Mouse (Mus musculus) splenic B cell, adult 2 months (primary cell): Measurements from ENCODE around the gene Fignl1.

Source experiments
- DNase-seq: peaks from one replicate; pipeline ENCODE4 v3.0.0-alpha.2; 2011; ENCODE audit warnings: low read depth, low spot score
- H3K27me3 ChIP-seq: 2 replicates; pipeline ENCODE4 v1.6.1; 2012; ENCODE audit warnings: mild to moderate bottlenecking, low read length, moderate library complexity, mixed read lengths; ENCODE audit not compliant: control insufficient read depth, poor library complexity, insufficient read depth, severe bottlenecking
- H3K36me3 ChIP-seq: 2 replicates; pipeline ENCODE4 v1.6.1; 2012; ENCODE audit warnings: mild to moderate bottlenecking, low read length, moderate library complexity, mixed read lengths; ENCODE audit not compliant: control insufficient read depth, poor library complexity, insufficient read depth, severe bottlenecking

Gene Fignl1

GRCm38 (mm10) chr11:11774384-11774783 is 34.4 kb downstream of the Fignl1 start:
- H3K27me3 ChIP-seq = no peaks in the 10 kb centered on the region
- DNase-seq = no peak
- peaks cover 4% of the 10 kb centered on the region; the same call in 1 of the 2 replicates for H3K36me3 ChIP-seq

DNA sequence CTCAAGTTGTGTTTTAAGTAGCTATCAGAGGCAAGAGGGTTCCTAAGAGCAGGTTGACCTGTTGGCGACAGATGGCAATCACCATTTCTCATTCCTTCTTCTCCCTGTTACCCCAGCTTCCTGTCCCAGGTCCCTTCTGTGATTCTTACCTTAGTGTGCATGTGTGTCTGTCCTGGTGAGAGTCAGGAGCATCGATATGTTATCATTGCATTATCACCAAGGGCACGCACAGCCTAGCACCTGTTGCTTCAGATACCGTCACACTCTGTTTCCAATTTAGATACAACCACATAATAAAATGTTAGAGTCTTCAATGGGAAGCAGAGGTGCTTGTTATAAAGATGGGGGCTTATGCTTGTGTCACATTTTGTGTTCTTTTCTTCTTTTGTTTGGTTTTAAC is 36.6 kb downstream of the Fignl1 start:
- H3K27me3 ChIP-seq = no peaks in the 10 kb centered on the region
- DNase-seq = no peak
- peaks cover 11% of the 10 kb centered on the region for H3K36me3 ChIP-seq

- DNase-seq = no peak
- H3K27me3 ChIP-seq = no peaks in the 10 kb centered on the region
- H3K36me3 ChIP-seq = peaks cover 12% of the 10 kb centered on the region
These were observed 38.1 kb downstream of the Fignl1 start for GRCm38 (mm10) chr11:11770691-11771090.

DNA sequence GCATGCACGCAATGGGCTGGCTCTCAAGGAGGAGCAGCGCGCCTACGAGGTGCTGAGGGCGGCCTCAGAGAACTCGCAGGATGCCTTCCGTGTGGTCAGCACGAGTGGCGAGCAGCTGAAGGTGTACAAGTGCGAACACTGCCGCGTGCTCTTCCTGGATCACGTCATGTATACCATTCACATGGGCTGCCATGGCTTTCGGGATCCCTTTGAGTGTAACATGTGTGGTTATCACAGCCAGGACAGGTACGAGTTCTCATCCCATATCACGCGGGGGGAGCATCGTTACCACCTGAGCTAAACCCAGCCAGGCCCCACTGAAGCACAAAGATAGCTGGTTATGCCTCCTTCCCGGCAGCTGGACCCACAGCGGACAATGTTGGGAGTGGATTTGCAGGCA is 39.5 kb downstream of the Fignl1 start:
- Histone ChIP-seq H3K27me3 (no peaks in the 10 kb centered on the region), H3K36me3 (peaks cover 12% of the 10 kb centered on the region)
- DNase-seq = no peak

- H3K36me3 ChIP-seq = peaks cover 14% of the 10 kb centered on the region
- DNase-seq = peak; percentile 67
- H3K27me3 ChIP-seq = no peaks in the 10 kb centered on the region
These were observed 40.7 kb downstream of the Fignl1 start for GRCm38 (mm10) chr11:11768057-11768456.

GRCm38 (mm10) chr11:11766736-11767135 is 42.0 kb downstream of the Fignl1 start:
- Histone ChIP-seq H3K27me3 (no peaks in the 10 kb centered on the region), H3K36me3 (peaks cover 16% of the 10 kb centered on the region)
- no peak for DNase-seq

- Histone ChIP-seq H3K36me3 (peaks cover 18% of the 10 kb centered on the region), H3K27me3 (no peaks in the 10 kb centered on the region)
- peak; percentile 86 for DNase-seq
These were observed 42.7 kb downstream of the Fignl1 start for GRCm38 (mm10) chr11:11766105-11766504.

DNA sequence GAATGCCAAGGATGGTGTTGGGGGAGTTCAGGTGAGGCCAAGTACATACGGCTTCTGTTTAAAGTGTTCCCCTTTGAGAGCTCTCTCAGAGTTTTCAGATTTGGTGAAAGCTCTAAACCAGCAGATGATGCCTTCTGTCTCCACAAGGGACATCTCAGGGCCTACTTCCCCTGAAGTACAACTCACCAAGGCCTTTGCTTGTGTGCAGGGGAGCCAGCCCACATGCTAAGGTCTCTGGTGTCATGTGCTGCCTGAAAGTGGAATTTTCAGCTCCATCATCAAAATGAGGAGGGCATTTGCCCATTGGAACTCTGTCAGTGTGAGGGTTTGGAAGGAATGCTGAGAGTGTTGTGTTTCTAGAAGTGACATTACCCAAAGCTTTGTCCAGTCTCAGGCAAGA is 43.3 kb downstream of the Fignl1 start:
- Histone ChIP-seq H3K27me3 (no peaks in the 10 kb centered on the region), H3K36me3 (peaks cover 18% of the 10 kb centered on the region)
- peak; percentile 55 for DNase-seq

DNA sequence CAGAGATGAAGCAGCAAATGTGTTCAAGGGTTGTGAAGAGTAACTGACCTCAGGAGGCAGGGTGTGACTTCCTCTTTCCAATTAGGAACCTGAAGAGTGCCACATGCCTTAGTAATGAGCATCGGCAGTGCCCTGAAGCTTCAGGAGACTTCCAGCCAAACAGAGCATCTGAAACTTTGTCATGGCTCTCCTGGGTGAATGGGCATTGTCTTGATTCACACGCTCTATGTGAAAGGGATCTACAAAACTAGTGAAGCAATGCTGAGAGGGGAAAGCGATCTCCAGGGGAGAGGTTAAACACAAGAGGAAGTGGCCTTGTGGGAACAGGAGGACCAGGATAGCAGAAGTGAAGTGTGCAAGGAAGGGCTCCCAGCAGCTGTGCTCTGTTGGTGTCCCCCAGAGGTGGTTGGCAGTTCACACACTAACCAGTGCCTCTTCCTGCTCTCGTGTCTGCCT is 45.5 kb downstream of the Fignl1 start:
- DNase-seq = peak; percentile 61
- Histone ChIP-seq H3K36me3 (peaks cover 8% of the 10 kb centered on the region), H3K27me3 (no peaks in the 10 kb centered on the region)

DNA sequence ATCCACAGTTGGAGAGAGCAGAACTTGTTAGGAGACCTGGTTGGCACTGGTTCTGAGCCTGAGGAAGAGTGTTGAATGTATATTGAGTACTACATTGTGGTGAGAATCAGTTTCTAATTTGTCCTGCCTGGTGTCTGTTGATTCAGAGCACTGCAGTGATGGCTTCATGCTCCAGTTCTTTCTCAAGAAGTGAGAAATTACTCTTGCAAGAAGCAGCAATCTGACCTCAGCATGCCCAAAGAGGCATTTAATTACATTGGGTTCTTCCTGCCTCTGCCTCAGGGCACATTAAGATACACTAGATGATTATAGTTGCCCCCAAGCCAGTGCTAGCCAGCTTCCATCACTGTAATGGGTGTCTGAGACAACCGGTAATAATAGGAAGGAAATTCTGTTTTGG is 49.9 kb downstream of the Fignl1 start:
- H3K36me3 ChIP-seq = peaks cover 30% of the 10 kb centered on the region
- peak; percentile 70 for DNase-seq
- no peaks in the 10 kb centered on the region for H3K27me3 ChIP-seq

DNA sequence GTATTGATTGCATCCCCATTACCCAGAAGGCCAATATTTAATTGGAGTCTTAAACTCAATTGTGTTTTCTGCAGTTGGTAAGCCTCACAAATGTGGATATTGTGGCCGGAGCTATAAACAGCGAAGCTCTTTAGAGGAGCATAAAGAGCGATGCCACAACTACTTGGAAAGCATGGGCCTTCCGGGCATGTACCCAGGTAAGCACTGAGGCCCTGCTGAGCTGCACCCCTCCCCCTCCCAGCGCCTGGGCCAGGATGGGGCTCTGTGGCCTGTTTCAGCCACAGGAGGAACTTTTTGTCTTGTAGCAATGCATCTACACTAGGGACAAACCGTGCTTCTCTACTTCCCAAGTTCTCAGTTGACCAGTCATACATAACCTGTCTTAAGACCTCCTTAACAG is 50.6 kb downstream of the Fignl1 start:
- no peaks in the 10 kb centered on the region for H3K27me3 ChIP-seq
- H3K36me3 ChIP-seq = peaks cover 34% of the 10 kb centered on the region
- DNase-seq = no peak

GRCm38 (mm10) chr11:11752859-11753258 is 55.9 kb downstream of the Fignl1 start:
- no peak for DNase-seq
- Histone ChIP-seq H3K27me3 (no peaks in the 10 kb centered on the region), H3K36me3 (peaks cover 49% of the 10 kb centered on the region)

DNA sequence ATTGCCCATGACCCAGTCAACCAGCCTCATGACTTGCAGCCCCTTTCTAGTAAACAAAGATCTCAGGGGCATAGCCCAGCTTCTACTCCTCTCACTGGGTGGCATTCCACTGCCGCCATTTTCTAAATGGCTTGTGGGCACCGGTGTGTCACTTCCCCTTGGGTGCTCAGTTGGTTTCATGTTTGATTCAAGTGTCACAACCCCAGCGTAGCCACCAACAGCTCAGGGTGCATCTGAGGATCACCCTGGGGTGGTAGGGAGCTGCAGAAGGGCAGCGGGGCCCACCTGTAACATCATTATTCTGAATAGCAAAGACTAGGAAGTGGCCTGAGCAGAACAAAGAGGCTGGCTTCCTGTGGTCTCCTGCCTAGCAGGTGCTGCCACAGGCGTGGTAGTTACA is 57.7 kb downstream of the Fignl1 start:
- peak; percentile 59 for DNase-seq

GRCm38 (mm10) chr11:11744222-11744621 is 64.5 kb downstream of the Fignl1 start:
- no peaks in the 10 kb centered on the region for H3K27me3 ChIP-seq
- peaks cover 27% of the 10 kb centered on the region for H3K36me3 ChIP-seq
- DNase-seq = no peak

More for the DNA sequence above, 57.7 kb downstream of the Fignl1 start:
- H3K27me3 ChIP-seq = no peaks in the 10 kb centered on the region
- peaks cover 51% of the 10 kb centered on the region for H3K36me3 ChIP-seq

DNA sequence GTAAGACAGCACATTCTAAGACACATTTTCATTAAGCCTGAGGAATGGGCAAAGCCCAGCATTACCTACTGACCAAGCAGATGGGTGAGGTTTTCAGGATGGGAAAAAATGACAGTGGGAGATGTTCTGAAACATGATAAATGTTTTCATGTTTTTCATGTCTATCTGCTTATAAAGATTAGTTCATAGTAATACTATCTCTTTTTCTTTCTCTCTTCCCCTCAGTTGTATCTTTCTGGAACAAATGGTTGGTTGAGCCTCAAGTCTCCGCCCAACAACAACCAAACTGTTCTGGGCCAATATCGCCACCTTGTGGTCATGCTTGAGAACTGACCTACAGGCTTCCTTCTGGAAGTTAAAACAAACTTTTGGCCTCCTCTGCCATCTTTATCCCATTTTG is 66.1 kb downstream of the Fignl1 start:
- DNase-seq = peak; percentile 91
- peaks cover 21% of the 10 kb centered on the region for H3K36me3 ChIP-seq
- H3K27me3 ChIP-seq = no peaks in the 10 kb centered on the region

DNA sequence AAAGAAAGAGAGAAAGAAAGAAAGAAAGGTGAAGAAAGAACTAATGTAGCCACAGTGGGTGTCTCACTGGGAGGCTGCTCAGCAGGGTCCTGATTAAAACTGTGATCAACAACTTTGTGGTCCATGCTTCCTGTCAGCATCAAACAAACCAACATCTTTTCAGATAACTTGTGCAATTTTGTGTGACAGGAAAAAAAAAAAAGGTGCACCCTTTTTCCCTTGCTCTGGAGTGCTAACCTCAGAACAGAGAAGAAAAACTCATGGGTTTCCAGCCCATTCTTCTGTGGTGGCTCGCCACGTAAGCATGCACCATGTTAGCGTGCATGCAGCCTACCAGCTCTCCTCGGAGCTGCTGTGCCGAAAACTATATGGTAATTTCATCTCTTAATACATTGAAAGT is 67.2 kb downstream of the Fignl1 start:
- Histone ChIP-seq H3K27me3 (no peaks in the 10 kb centered on the region), H3K36me3 (peaks cover 19% of the 10 kb centered on the region)
- no peak for DNase-seq
